Mouse (Mus musculus): Measurements from ENCODE around the gene Klf3. TPM values are rescaled to one million over a fixed set of nuclear protein-coding genes. Genes with fewer than 3 reads are reported as not detected.

Gene Klf3
- 23.6 and 28.1 TPM in 2 replicates for total RNA-seq (2014; fragmentation: Nextera tagmentation)
- total RNA-seq (2017) = 6.9 and 8.9 TPM in 2 replicates

DNA sequence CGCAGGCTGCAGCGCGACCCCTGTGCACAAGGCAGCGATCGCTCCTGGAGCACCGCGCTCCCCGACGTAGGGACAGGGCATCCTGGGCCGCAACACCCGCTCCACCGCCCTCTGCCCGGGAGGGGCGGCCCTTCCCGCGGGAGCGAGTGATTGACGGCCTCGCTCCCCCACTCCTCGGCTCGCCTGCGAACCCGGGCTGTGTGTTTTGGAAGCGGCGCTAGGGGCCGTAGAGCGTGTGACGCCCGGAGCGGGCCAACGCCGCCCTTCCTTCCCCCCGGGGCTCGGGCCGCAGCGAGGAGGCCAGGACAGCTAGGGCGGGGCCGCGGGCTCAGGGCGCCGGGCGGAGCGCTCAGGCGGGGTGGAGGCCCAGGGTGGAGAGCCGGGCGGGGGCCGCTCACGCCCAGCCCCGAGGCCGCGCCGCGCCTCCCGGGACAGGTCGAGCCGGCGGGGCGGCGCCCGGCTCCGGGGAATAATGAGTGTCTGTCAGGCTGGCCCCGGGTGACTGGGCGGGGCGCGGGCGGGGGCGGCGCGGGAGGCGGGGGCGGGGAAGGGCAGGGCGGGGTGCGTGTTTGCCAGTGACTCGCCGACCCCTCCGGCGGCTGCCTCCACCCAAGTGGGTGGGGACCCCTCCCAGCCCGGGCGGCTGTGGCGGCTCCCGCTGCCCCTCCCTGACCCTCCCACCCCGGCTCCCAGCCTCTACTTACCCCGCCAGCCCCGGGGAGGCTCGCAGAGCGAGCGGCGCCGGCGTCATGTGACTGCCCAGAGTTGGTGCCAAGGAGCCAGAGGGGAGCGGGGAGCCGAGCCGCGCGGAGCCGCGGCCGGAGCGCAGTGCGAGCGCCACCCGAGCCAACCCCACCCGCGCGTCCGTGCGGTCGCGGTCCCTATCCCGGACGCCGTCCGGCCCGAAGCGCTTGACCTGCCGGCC is at the start of gene Klf3:
TSS of gene Klf3 (plus strand) at position 594 of the 925 bp plus-strand sequence.
- ATAC-seq (replicated peaks; ENCODE audit: poor library complexity, severe bottlenecking) = peak; percentile 72

DNA sequence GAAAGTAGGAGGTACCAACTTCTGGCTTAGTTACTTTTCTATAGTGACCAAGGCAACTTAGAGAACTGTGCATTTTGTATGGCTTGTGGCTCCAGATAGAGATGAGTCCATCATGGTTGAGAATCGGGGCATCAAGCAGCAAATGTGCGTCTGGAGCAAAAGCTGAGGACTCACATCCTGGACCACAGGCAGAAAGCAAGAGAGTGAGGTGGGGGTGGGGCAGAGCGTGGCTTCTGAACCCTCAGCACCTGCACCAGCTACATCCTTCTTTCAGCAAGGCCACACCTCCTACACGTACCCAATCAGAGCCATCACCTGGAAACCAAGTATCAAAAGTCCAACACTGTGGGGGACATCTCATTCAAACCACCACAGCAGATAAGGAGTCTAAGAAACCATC is 40.9 kb upstream of the Klf3 start:
- ATAC-seq (replicated peaks; ENCODE audit: poor library complexity, severe bottlenecking) = no peak

DNA sequence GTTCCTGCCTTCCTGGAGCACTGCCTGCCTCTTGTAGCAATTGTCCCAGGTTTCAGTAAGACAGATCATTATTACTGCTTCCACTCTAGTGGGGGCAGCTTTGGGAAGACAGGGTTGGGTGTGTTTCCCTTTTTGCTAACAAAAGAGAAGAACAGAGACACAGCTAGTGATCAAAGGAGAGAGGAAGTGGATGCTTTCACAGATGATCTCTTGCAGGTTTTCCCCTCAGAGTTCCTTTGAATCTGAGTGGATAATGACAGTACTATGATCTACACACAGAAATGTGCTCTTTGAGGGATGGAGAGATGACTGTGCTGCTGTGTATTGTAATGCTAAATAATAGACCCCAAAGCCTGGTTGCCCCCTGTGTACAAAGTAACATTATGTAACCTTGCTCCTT is 38.7 kb upstream of the Klf3 start:
- ATAC-seq (replicated peaks; ENCODE audit: poor library complexity, severe bottlenecking) = peak; percentile 33

DNA sequence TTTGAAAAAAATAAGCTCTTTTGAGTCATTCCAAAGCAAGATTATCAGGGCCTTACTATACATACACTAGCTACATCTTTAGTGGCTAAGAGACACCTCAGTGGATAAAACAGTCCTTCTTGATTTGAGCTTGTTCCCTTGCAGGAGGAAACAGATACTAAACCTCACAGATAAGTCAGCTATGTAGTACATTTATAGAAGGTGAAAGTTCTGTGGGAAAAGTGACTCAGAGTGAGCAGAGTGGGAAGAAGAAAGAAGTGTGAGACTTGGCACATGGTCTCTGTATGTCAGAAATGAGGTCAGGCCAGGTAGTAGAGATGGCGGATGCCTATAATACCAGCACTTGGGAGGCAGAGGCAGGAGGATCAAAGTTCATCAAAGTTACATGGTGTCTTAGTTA is 37.4 kb upstream of the Klf3 start:
- ATAC-seq (replicated peaks; ENCODE audit: poor library complexity, severe bottlenecking) = no peak

GRCm38 (mm10) chr5:64766626-64767025 is 36.6 kb upstream of the Klf3 start:
- ATAC-seq (replicated peaks; ENCODE audit: poor library complexity, severe bottlenecking) = no peak

- ATAC-seq (replicated peaks; ENCODE audit: poor library complexity, severe bottlenecking) = no peak
Measured at GRCm38 (mm10) chr5:64771619-64772018, 31.6 kb upstream of the Klf3 start.

- no peak for ATAC-seq (replicated peaks; ENCODE audit: poor library complexity, severe bottlenecking)
Measured at GRCm38 (mm10) chr5:64778211-64778610, 25.0 kb upstream of the Klf3 start.

GRCm38 (mm10) chr5:64779285-64779684 is 23.9 kb upstream of the Klf3 start:
- ATAC-seq (replicated peaks; ENCODE audit: poor library complexity, severe bottlenecking) = no peak

DNA sequence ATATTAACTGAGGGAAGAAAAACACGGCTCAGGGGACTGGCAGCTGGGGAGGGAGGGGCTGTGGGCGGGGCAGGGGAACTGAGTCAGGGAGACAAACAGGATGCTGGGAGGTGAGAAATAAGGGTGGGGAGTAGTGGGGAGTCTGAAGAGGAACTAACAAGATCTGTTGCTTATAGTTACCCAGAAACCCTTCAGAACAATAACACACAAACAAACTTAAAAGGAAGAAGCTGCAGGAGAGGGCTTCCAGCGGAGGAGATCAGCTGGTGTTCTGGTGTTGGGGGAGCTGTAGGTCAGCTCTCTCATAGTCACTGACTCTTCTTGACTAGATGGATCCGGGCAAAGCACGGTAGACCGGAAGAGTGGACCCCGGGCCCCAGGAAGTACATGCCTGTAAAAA is 22.4 kb upstream of the Klf3 start:
- peak; percentile 90 for ATAC-seq (replicated peaks; ENCODE audit: poor library complexity, severe bottlenecking)

GRCm38 (mm10) chr5:64788175-64788574 is 15.0 kb upstream of the Klf3 start:
- ATAC-seq (replicated peaks; ENCODE audit: poor library complexity, severe bottlenecking) = no peak

GRCm38 (mm10) chr5:64798209-64798608 is 5.0 kb upstream of the Klf3 start:
- ATAC-seq (replicated peaks; ENCODE audit: poor library complexity, severe bottlenecking) = no peak

- ATAC-seq (replicated peaks; ENCODE audit: poor library complexity, severe bottlenecking) = no peak
Measured at GRCm38 (mm10) chr5:64801545-64801944, 1.6 kb upstream of the Klf3 start.

DNA sequence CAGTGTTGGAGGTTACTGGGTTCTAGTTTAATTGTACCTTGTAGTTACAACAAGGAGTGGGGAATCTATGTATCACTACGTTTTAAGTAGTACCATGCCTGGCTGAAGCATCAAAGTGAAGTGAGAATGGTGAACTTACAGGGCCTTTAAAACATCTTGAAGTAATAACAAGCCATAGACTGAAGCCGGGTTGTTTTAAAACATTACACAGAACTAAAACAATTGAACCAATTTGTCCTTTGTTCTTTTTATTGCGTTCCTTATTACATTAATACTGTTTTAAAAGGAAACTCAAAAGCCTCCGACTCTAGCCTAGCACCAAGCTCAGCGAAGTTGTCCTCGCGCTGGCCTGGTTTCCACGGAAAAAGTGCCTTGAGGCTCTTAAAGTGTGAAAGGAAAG is 1.0 kb upstream of the Klf3 start:
- ATAC-seq (replicated peaks; ENCODE audit: poor library complexity, severe bottlenecking) = no peak

GRCm38 (mm10) chr5:64803720-64804462 is 703 bp downstream of the Klf3 start:
- no peak for ATAC-seq (replicated peaks; ENCODE audit: poor library complexity, severe bottlenecking)

GRCm38 (mm10) chr5:64805131-64805872 is 2.1 kb downstream of the Klf3 start:
- ATAC-seq (replicated peaks; ENCODE audit: poor library complexity, severe bottlenecking) = no peak

GRCm38 (mm10) chr5:64805873-64806505 is 2.8 kb downstream of the Klf3 start:
- peak; percentile 69 for ATAC-seq (replicated peaks; ENCODE audit: poor library complexity, severe bottlenecking)

DNA sequence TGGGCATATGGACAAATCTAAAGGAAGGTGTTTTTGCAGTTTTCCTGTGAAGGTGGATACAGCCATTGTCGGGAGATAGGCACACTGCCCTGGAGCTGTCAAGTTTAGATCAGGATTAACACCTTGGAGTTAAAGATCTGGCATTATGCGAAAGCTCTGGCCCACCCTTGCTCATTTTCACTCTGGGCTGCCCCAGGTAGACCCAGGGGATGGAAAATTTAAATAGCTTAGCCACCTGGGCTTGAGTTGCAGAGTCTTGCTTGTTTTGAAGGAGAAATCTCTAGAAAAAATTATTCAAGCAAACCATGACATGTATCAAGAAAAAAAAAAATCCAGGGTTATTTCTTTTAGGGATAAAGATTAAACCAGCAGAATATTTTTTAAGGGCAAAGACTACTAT is 3.4 kb downstream of the Klf3 start:
- no peak for ATAC-seq (replicated peaks; ENCODE audit: poor library complexity, severe bottlenecking)

DNA sequence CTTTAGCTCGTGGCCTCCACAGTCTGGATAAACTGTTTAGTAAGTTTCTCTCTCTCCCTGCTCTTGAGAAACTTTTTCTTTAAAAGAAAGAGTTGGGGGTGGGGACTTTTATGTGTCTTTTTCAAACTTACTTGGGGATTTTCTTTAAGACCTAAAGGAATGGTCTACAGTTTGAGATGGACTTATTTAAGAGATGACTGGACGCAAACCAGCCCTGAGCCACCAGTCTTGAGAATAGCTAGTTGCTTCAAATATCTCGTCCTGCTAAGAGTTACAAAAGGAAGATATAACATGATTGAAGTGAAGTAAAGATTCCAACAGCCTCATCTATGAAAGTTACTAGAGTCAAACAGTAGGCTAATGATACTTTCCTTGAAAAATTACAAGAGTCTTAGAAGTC is 4.0 kb downstream of the Klf3 start:
- no peak for ATAC-seq (replicated peaks; ENCODE audit: poor library complexity, severe bottlenecking)

DNA sequence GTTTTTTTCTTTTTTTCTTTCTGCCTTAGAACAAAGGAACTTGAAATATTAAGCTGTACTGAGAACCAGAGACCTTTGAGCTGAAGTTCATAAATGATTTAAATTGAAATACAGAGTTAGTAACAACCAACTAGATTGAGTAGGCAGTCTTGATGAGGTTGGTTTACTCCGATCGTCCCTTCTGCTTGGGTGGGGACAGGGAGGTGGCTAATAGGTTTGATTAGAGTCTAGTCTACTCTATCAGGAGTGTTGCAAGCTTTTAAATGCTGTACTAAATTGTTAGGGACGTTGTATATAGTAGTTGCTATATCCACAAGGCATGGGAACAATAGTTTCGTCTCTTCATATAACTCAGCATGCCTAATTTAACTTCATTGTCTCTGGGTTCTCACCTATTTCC is 4.4 kb downstream of the Klf3 start:
- no peak for ATAC-seq (replicated peaks; ENCODE audit: poor library complexity, severe bottlenecking)
